Mouse (Mus musculus): ENCODE measurements around the gene Plekhg3. TPM values are rescaled to one million over a fixed set of nuclear protein-coding genes. Genes with fewer than 3 reads are reported as not detected.

The Plekhg3 gene
- total RNA-seq (2021) = 10 to 100 TPM; 23.2 to 27.5 TPM

GRCm38 (mm10) chr12:76530580-76531139, at the start of gene Plekhg3:
Plekhg3 (plus strand) TSS chr12:76530891.
- DNase-seq (ENCODE audit: extremely low spot score in 1 of 2, low spot score in 1 of 2) = no peak

GRCm38 (mm10) chr12:76482446-76482845, 48.2 kb upstream of the Plekhg3 start:
- DNase-seq (ENCODE audit: extremely low spot score in 1 of 2, low spot score in 1 of 2) = no peak

GRCm38 (mm10) chr12:76482948-76483347, 47.7 kb upstream of the Plekhg3 start:
- no peak for DNase-seq (ENCODE audit: extremely low spot score in 1 of 2, low spot score in 1 of 2)

GRCm38 (mm10) chr12:76484881-76485280, 45.8 kb upstream of the Plekhg3 start:
- DNase-seq (ENCODE audit: extremely low spot score in 1 of 2, low spot score in 1 of 2) = no peak

- no peak for DNase-seq (ENCODE audit: extremely low spot score in 1 of 2, low spot score in 1 of 2)
Observed at GRCm38 (mm10) chr12:76485381-76485780, 45.3 kb upstream of the Plekhg3 start.

- DNase-seq (ENCODE audit: extremely low spot score in 1 of 2, low spot score in 1 of 2) = no peak
Observed at GRCm38 (mm10) chr12:76486943-76487342, 43.7 kb upstream of the Plekhg3 start.

- no peak for DNase-seq (ENCODE audit: extremely low spot score in 1 of 2, low spot score in 1 of 2)
Observed at GRCm38 (mm10) chr12:76490798-76491197, 39.9 kb upstream of the Plekhg3 start.

- no peak for DNase-seq (ENCODE audit: extremely low spot score in 1 of 2, low spot score in 1 of 2)
Observed at GRCm38 (mm10) chr12:76493462-76493861, 37.2 kb upstream of the Plekhg3 start.

GRCm38 (mm10) chr12:76495381-76495780, 35.3 kb upstream of the Plekhg3 start:
- DNase-seq (ENCODE audit: extremely low spot score in 1 of 2, low spot score in 1 of 2) = no peak

GRCm38 (mm10) chr12:76496324-76496723, 34.4 kb upstream of the Plekhg3 start:
- peak in 1 of 2 experiments; percentile 61 for DNase-seq (ENCODE audit: extremely low spot score in 1 of 2, low spot score in 1 of 2)

- DNase-seq (ENCODE audit: extremely low spot score in 1 of 2, low spot score in 1 of 2) = no peak
Observed at GRCm38 (mm10) chr12:76499276-76499675, 31.4 kb upstream of the Plekhg3 start.

GRCm38 (mm10) chr12:76500055-76500454, 30.6 kb upstream of the Plekhg3 start:
- DNase-seq (ENCODE audit: extremely low spot score in 1 of 2, low spot score in 1 of 2) = no peak

GRCm38 (mm10) chr12:76500896-76501295, 29.8 kb upstream of the Plekhg3 start:
- no peak for DNase-seq (ENCODE audit: extremely low spot score in 1 of 2, low spot score in 1 of 2)

GRCm38 (mm10) chr12:76502981-76503380, 27.7 kb upstream of the Plekhg3 start:
- no peak for DNase-seq (ENCODE audit: extremely low spot score in 1 of 2, low spot score in 1 of 2)

- DNase-seq (ENCODE audit: extremely low spot score in 1 of 2, low spot score in 1 of 2) = no peak
Observed at GRCm38 (mm10) chr12:76506522-76506921, 24.2 kb upstream of the Plekhg3 start.

GRCm38 (mm10) chr12:76507791-76508190, 22.9 kb upstream of the Plekhg3 start:
- no peak for DNase-seq (ENCODE audit: extremely low spot score in 1 of 2, low spot score in 1 of 2)

GRCm38 (mm10) chr12:76508909-76509440, 21.7 kb upstream of the Plekhg3 start:
- DNase-seq (ENCODE audit: extremely low spot score in 1 of 2, low spot score in 1 of 2) = no peak

GRCm38 (mm10) chr12:76512731-76513130, 18.0 kb upstream of the Plekhg3 start:
- no peak for DNase-seq (ENCODE audit: extremely low spot score in 1 of 2, low spot score in 1 of 2)

- DNase-seq (ENCODE audit: extremely low spot score in 1 of 2, low spot score in 1 of 2) = no peak
Observed at GRCm38 (mm10) chr12:76514842-76515241, 15.8 kb upstream of the Plekhg3 start.

- no peak for DNase-seq (ENCODE audit: extremely low spot score in 1 of 2, low spot score in 1 of 2)
Observed at GRCm38 (mm10) chr12:76518000-76518399, 12.7 kb upstream of the Plekhg3 start.

- no peak for DNase-seq (ENCODE audit: extremely low spot score in 1 of 2, low spot score in 1 of 2)
Observed at GRCm38 (mm10) chr12:76518909-76519842, 11.5 kb upstream of the Plekhg3 start.
